ENCODE assay signal across 21 mouse cellular contexts in the genomic region with DNA sequence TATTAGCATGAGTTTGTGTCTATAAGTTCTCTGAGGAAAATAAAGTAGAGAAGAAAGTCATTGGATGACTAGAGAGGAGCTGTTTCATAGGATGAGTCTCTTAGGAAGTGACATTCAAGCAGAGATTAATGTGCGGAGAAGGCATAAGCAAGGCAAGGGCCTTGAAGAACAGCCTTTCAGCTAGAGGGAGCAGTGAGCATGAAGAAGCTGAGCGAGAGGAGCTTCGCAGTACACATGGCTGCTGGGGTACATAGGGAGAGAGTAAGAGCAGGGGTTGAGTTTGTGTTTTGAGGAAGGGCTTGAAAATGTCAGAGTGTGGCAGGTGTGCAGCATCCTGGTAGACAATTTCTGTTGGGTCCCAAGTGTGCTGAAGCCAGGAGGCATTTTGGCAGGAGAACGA.
DNase-seq lines count a peak whose midpoint lies in the region; ATAC-seq and TF ChIP-seq lines count a peak whose summit lies in the region.
"Had no signal": no experiment of that assay in that cellular context is flagged by ENCODE, and none has a peak within 500 bp of the region (broad histone marks: within the 10 kb centered on the region; RNA-seq: fewer than 3 reads in every experiment).

No protein-coding gene starts in this region.

- intact Hi-C loops in left cerebral cortex, adult 2 months (cut with DNase I), result no loop called here
- intact Hi-C loops in left cerebral cortex, postnatal 4 days (cut with DNase I), result no loop called here

- H3K4me3 ChIP-seq in left cerebral cortex, adult 2 months, result no peak overlapping the region
- H3K4me3 ChIP-seq: gastrocnemius, adult 2 months; hindbrain, embryonic 13.5 days had no signal

- DNase-seq in frontal cortex, postnatal 25 days (ENCODE audit: low spot score in 2 of 2), result no peak
- no peak for DNase-seq in left cerebral cortex, adult 2 months (ENCODE audit: extremely low spot score in 1 of 2, low spot score in 2 of 2)
- DNase-seq in left cerebral cortex, postnatal 4 days, result no peak
- DNase-seq in brain, adult 2 months (ENCODE audit: low read depth, low spot score), result peak; percentile 50
- no peak for DNase-seq in spleen, postnatal 14 days (ENCODE audit: low spot score in 2 of 2)
- DNase-seq: adrenal gland, postnatal 10 days; adrenal gland, postnatal 36 days; B cell, adult 2 months; cerebellum, adult 11-12 months; cerebellum, adult 9-10 months; cerebellum, postnatal 14 days; gastrocnemius, adult 2 months; gastrocnemius, postnatal 14 days; heart, adult 11 months had no signal

- peak; percentile 96 for ATAC-seq in frontal cortex, adult (ENCODE audit: low TSS enrichment)
- ATAC-seq: forebrain, embryonic 14.5 days; hindbrain, embryonic 16.5 days; inflammation-experienced regulatory T-cells, adult 6 months; intestine, embryonic 16.5 days; Patski had no signal

- H3K27ac ChIP-seq in left cerebral cortex, adult 2 months, result no peak overlapping the region
- H3K27ac ChIP-seq: gastrocnemius, adult 2 months; hindbrain, embryonic 13.5 days had no signal

- peak; percentile 16 for TF ChIP-seq CTCF in left cerebral cortex, adult 2 months (IDR thresholded peaks at IDR 0.05)
